Mouse (Mus musculus) heart, adult 2 months (tissue): ENCODE measurements around the gene Kel.

Source experiments
- CTCF ChIP-seq: fragments of 200-600 bp; IDR thresholded peaks from 2 replicates; pipeline ENCODE4 v1.8.1; 2022; ENCODE audit warnings: antibody characterized with exemption, mild to moderate bottlenecking, moderate library complexity
- EP300 ChIP-seq: fragments of 200-500 bp; IDR thresholded peaks from 2 replicates; pipeline ENCODE4 v1.6.1; 2011; ENCODE audit warnings: low read depth, low read length, control low read depth; ENCODE audit not compliant: insufficient read depth
- POLR2A ChIP-seq: fragments of 200-500 bp; IDR thresholded peaks from 2 replicates; pipeline ENCODE4 v1.6.1; 2011; ENCODE audit warnings: mild to moderate bottlenecking, low read depth, low read length, control low read depth; ENCODE audit not compliant: insufficient read depth

- TF ChIP-seq POLR2A (no peak), CTCF (no peak), EP300 (no peak)
These were observed 27.6 kb downstream of the Kel start for GRCm38 (mm10) chr6:41676530-41676929.
